Mouse (Mus musculus): ENCODE measurements at regions not wholly inside any gene's neighbourhood (a gene's known extent, or its start where the extent isn't known, plus 50 kb on each side); places are given as distances from the start of the nearest gene placed in this dataset.

GRCm38 (mm10) chr11:17414531-17414930 lies 157.2 kb downstream of the C1d start:
- no peak for TF ChIP-seq CTCF (IDR thresholded peaks at IDR 0.05; ENCODE audit: insufficient read depth, low read length)
- TF ChIP-seq POLR2A (IDR thresholded peaks at IDR 0.05; ENCODE audit: borderline replicate concordance, extremely low read depth, low read depth, low read length): no peak

Data from lung, adult 2 months (tissue).